Mouse (Mus musculus) fat pad, adult 2 months (tissue): ENCODE data around the gene Aifm3.
"Not testable (repeated sequence)": the region's sequence is repeated elsewhere in the genome, so short reads cannot be mapped to it uniquely, and the experiment has no call there.

Experiments
- DNase-seq: peaks from one replicate; pipeline ENCODE4 v3.0.0-alpha.2; 2011; ENCODE audit warnings: low read depth, low spot score; ENCODE audit errors: extremely low read depth

Aifm3 gene

DNA sequence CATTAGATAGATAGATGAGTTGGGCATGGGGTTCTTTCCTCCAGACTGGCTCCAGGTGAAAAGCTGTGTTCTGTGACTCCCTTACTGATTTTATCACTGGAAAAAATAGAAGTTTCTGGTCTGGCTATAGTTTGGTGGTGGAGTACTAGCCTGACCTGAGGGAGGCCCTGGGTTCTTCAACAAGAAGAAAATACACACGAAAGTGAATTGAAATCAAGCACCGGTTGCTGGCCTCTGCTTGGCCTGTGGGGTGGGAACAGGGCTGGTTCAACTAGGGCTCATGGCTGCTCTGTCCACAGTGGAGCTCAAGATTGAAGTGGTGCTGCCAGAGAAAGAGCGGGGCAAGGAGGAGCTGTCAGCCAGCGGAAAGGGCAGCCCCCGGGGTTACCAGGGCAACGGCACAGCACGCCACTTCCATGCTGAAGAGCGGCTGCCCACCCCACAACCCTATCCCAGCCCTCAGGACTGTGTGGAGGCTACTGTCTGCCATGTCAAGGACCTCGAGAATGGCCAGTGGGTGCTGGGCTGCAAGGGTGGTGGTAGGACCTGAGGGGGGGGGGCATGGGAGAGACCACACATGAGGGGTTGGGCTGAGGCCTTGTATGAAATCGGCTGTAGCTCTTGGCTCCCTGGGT lies 10.0 kb downstream of the Aifm3 start:
- no peak for DNase-seq

DNA sequence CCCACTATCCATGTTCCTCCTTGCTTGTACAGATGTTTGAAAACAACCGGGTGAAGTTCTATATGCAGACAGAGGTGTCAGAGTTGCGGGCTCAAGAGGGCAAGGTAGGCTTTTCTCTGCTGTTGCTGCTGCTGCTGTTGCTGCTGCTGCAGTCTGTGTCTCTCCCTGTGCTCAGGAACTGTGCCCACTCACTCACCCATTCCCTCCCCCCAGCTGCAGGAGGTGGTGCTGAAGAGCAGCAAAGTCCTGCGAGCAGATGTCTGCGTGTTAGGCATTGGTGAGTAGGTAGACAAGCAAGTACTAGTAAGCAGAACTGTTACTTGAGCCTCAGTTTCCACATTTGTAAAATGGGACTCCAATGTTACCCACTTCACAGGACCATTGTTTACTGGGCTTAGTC lies 13.3 kb downstream of the Aifm3 start:
- DNase-seq, result no peak

DNA sequence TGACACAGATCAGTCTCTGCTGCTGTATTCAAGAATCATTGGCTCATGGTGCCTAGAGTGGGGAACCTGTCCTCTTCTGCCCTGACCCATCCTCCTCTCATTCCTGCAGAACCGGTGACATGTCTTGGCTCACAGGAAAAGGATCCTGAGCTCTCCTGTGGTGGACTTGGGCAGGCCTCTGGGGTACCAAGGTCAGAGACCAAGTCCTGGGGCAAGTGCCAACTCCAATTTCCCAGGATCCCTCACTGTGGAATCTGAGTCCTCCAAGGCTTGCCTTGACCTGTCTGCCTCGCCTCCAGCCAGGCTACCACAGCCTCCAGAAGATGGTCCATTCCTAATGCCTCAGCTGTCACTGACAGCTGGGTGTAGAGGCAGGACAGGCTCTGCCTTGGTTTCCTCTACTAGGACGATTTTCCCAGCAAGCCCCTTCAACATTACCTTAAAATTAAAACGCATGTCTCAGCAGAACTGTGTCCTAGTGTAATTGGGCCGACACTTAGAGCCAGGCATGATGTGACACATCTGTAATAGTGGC lies 17.7 kb downstream of the Aifm3 start:
- DNase-seq, result no peak

DNA sequence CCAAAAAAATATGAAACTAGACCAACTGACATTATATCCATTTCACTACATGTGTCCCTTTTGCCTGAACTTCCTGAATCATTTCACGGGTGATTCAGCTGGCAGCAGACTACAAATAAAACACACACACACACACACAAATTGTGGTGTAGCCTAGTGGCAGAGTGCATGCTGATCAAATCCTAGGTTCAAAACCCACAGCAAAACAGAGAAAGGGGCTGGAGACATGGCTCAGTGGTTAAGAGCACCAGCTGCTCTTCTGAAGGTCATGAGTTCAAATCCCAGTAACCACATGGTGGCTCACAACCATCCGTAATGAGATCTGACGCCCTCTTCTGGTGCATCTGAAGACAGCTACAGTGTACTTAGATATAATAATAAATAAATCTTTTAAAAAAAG lies 18.6 kb downstream of the Aifm3 start:
- not testable (repeated sequence) for DNase-seq

DNA sequence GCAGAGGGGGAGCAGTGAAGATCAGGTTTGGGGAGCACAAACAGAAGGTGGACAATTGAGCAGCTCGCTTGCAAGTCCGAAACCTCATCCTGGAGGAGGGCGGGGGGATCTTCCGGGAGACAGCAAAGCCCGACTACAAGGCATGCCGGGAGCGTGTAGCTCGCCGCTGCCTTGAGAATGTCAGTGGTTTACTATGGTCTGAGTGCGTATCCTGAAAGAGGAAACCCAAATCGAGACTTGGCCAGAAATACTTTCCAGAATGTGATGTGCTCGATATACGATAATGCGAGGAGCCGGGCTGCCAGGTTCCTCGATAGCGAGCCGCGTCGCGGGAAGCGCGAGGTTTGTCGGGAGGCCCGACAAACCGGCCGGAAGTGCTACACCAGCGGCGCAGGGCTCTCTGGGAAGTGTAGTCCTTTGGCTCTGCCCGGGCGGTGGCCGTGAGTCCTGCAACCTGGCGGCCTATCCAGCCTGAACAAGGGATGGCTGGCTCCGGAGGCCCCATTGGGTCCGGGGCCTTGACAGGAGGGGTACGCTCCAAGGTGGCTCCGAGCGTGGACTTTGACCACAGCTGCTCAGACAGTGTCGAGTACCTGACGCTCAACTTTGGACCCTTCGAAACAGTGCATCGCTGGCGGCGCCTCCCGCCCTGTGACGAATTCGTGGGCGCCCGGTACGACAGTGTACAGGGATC lies 19.3 kb downstream of the Aifm3 start, which contains the start of gene Lztr1:
Lztr1 (plus strand) TSS at position 143 of the 694 bp plus-strand sequence.
- no peak for DNase-seq

DNA sequence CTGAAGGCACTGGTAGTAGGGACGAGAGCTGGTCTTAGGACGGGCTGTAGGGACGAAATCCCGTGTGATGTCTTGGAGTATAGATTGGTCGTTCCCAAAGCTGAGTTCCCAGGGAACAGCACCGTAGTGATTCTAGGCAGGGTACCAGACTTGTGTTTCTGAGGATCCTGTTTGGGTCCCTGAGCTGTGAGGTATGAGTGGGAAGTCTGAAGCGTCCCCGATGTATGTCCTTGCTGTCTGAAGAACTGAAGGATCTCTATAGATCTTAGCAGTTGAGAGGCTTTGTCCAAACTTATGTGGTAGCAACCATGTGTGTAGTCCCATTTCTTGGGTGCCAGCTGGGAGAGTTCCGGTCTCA lies 19.8 kb downstream of the Aifm3 start:
- no peak for DNase-seq

DNA sequence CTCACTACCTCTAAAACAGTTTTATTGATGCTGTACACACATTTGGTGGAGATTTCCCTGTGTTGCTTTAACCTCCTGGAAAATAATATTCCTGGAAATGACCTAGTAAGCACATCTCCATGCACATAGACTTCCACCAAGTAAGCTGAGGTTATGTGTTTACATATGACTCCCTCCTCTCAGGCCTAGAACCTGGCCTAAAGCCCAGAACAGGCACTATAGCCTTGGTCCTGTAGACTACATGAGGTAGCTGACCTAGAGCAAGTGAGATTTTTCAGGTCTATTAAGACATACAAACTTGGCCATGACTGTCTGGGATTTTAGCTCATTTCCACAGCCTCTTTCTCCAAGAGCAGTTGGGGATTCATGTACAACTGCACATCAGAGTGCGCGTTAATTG lies 20.7 kb downstream of the Aifm3 start:
- DNase-seq, result no peak

DNA sequence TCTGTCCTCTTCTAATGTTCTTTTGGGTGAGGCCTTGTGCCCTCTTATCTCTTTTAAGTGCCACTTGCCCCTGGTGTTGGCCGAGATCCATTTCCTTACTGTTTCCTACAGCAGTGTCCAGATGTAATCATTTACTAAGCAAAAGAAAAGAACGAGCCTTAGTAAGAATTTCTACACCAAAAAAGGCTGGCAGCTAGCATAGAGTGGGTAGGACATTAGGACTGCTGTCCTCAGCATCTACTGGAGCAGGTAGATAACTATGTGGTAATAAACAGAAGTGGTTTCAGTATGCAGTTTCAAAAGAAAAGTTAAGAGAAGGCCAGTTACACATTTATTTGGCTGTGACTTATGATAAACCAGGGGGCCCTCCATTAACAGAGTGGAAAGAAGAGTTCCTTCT lies 21.3 kb downstream of the Aifm3 start:
- no peak for DNase-seq

DNA sequence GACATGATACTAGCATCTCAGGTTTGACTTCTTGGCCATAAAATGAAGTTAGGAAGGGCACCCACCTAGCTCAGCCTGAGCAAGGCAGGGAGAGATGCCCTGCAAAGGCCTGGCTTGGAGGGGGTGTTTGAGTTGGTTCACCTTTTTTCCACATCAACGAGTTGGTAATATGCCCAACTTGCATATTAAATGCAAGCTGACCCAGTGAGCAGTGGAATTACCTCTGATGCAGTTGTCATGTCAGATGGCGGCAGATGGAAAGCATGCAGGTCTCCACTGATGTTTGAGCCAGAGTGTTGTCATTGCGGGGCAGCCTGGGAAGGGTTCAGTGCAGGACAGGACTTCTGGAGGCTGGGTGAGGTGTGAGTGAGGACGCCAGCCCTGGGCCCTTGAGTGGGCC lies 22.0 kb downstream of the Aifm3 start:
- DNase-seq, result no peak

DNA sequence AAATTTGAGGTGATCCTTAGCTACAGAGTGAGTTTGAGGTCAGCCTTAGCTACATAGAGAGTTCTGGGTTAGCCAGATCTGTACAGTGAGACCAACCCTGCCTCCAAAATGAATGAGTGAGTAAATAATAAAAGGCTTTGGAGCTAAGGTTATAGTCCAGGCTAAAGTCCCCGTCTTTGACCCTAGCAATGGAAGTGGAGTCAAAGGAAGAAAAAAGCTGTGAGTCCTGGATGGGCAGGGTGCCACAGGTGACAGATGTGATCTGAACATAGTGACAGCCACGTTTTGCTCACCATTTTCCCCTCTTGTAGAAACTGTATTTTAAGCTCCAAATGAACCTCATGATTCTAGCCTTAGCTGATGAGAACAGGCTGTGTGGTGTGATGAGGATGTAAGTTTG lies 29.5 kb downstream of the Aifm3 start:
- no peak for DNase-seq

DNA sequence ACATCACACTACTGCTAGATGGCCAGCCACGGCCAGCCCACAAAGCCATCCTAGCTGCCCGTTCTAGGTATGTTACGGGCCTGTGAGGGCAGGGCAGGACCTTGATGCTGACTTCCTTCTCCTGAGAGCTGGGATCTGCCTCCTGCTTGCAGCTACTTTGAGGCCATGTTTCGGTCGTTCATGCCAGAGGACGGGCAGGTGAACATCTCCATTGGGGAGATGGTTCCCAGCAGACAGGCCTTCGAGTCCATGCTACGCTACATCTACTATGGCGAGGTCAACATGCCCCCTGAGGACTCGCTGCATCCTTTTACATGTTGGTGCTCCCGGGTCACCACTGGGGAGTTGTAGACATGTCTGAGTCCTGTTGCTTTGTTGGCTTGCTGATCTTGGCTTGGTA lies 34.7 kb downstream of the Aifm3 start:
- no peak for DNase-seq

DNA sequence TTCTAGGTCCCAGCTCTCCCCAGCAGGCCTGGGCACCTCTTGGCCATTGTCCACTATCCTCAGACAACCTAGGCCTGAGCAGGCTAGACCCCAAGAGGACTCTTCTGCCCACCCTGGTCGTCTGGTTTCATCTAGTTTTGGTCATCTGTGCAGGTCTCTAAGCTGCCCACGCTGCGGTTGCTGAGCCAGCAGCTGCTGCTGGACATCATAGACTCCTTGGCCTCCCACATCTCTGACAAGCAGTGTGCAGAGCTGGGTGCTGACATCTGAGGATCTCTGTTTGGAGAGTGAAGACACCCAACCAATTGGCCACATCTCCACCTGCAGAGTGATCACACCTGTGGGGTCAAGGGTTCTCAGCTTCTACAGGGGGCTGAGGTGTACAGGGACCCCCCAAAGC lies 36.1 kb downstream of the Aifm3 start:
- no peak for DNase-seq

DNA sequence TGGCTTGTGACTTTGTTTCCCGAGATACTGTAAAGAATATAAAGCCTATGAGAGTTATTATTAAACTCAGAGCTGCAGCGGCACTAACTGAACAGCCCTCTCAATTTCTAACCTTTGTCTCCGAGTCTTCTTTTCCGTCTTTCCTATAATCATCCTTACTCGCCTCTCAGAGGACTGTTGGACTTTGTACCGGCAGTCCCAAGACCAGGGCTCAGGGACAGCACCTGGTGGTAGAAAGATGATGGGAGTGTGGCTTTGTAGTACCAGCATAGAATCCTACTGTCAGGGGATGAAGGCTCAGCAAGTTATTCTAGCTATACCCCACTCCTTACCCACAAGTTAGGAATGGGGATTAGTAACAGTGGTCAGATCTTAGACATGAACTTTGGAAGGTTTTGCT lies 36.8 kb downstream of the Aifm3 start:
- no peak for DNase-seq

DNA sequence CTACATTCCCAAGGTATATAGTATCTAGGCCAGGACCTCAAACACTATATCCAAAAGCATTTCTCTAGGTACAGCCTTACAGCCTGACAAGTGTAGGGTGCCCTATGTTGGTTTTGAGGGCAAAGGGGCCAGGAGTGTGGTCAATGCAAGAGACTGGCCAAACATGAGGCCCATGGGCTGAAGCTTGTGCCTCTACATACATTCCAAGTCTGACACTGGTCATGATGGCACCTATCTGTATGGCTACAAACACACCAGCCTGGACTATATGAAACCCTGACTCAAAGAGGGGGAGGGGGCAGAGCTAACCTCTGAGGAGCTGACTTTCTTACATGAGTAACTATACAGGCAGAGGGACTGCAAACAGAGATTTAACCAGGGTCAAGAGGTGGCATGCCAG lies 38.2 kb downstream of the Aifm3 start:
- no peak for DNase-seq

DNA sequence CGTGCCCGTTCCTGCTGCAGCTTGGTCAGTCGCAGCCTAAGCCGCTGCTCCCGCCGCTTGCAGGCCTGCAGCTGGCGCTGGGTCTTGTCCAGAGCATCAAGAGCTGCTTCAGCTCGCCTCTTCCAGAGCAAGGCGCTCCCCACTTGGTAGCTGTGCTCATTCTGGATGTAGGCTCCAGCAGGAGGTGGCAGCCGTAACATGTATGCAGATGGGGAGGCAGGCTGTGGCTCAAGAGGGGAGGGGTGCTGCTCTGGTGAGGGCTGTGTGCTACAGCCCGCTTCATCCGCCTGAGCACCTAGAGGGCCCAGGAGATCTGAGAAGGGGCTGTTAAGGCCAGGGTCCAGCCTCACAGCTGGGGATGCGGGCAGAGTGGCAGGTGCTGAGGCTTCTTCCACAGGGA lies 38.9 kb downstream of the Aifm3 start:
- no peak for DNase-seq

DNA sequence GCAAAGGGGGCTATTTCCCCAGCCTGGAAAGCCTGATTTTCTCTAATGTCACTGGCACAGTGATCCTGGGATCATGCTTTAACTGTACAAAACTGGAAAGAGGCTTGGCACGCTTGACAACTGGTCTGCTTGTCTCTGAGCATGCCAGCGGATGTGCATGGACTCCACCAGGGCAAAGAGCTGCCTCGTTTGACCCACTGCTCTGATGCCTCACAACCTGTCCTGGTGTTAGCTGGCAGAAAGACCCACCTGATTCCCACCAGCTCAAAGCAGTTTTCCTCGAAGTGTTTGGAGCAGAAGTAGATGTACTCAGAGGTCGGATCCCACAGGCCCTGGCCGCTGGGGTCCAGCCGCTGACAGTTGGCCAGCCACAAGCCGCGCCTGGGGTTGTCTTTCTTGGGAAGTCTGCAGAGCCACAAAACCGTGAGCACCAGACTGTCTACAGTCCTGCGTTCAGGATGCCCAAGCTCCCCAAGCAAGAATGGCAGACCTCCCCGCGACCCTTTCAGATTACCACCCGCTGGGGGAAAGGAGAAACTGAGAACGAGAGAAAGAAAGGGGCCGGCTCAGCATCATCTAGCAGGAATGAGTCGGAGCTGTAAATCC lies 40.7 kb downstream of the Aifm3 start:
- DNase-seq, result no peak

DNA sequence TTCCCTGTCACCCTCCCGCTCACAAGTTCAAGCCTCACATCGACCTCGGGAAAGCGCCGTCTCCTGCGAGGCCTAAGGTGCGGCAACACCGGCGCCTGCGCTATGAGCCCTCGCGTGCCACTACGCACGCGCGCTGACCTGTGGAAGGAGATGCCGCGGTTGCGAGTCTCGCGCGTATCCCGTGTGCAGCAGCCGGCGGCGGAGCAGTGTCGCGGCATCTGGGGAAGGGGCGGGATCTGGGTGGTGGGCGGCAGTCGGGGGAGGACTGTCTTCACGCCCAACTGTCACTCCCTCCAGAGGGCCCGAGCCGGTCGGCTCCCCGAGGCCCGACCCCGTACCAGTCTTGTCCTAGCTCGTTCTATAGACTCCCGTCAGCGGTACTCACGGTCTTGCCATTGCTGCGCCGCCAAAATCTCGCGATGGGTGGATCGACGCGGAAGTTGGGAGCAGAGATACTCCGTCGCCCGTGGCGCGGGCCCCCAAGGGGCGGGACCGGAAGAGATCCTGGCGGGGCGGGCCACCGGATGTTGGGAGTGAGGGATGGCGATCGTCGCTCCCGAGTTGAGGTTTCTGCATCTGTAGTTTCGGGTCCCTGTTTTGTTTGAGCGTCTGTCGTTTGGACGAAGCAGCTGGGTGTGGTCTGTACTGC lies 41.4 kb downstream of the Aifm3 start, which contains the start of gene Thap7:
Thap7 (minus strand) TSS at position 497 of the 649 bp plus-strand sequence.
- no peak for DNase-seq

DNA sequence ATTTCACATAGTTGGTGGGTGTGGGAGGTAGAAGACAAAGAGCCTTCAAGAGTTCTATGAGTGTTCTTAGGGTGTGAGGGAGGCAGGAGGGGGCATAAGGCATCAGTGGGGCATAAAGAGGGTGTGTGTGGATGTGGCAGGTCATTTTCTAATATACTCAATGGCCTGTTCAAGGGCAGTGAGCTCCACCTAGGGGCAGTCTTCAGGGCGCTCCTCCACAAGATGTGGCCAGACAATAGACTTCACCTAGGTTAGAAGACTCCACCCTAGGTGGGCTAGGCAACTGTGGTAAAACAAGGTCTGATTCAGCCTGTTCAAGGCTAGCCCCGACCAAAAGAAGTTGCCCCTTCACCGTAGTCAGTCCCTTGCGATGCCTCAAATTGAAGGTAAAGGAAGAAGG lies 42.9 kb downstream of the Aifm3 start:
- DNase-seq, result no peak

DNA sequence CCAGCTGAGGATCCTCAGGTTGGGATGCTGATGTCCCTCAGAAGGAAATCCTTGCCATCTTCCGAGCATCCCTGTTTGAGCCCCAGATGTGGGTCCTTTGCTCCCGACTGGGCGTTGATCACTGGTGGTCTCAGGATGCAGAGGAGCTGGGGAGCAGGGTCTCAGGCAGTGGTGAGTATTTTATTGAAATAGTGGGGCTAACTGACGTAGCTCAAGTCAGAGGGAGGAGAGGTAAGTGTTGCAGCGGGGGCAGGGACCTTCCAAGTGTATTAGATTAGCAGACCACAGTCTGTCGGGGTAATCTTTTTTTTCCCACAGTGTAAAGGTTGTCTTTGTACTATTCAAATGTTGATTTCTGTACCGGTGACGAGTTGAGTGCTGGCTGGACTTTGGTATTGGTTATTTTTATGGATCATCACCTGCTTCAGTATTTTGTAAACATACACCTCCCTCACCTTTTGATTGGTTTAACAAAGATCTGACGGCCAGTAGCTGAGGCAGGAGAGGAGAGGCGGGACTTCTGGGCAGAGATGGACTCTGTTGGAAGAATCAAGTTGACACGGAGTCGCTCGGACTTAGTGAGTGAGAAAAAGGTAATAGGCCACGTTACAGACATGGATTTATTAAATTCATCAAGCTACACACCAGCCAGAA lies 43.4 kb downstream of the Aifm3 start:
- no peak for DNase-seq

DNA sequence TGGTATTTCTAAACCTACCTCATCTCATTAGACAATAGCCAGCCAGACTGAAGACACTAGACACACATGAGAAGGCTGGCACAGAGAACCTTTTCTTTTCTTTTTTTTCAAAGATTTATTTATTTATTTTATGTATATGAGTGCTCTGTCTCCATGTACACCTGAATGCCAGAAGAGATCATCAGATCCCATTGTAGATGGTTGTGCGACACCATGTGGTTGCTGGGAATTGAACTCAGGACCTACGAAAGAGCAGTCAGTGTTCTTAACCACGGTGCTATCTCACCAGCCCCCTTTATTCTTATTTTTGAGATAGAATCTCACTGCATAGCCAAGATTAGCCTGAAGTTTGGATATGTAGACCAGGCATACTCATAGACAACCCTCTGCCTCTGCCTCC lies 47.2 kb downstream of the Aifm3 start:
- DNase-seq, result no peak

DNA sequence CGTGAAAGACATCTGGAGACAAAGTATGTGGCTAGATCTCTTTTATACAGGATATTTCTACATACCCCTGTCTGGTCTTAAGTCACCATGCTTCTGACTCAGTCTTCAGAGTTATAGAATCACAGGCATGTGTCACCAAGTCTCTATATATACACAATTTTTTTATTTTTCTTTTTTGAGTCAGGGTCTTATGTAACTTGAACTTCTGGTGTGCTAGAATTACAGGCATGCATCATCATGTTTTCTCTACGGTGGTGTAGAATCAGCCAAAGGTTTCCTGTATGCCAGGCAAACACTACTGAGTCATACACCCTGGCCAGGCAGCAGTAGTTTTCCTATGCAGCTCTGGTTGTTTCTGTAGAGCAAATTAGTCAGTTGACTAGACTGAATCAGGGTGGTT lies 53.2 kb downstream of the Aifm3 start:
- DNase-seq, result no peak
